ENCODE assay signal across 6 mouse cellular contexts in the genomic region with DNA sequence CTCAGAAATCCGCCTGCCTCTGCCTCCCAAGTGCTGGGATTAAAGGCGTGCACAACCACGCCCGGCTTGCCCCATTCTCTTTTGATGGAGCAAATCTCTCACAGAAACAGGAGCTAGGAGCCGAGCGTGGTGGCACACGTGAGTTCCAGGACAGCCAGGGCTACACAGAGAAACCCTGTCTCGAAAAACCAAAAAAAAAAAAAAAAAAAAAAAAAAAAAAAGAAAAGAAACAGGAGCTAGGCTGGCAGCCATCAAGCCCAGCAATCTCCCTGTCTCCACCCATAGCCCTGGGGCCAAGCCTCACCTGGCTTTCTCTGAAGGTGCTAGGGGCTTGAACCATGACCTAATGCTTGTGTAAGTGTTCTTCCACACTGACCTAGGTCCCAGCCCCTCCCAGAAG. TPM values are rescaled to one million over a fixed set of nuclear protein-coding genes. Genes with fewer than 3 reads are reported as not detected.
DNase-seq lines count a peak whose midpoint lies in the region; ATAC-seq and TF ChIP-seq lines count a peak whose summit lies in the region.
"Not testable (repeated sequence)": the region's sequence is repeated elsewhere in the genome, so short reads cannot be mapped to it uniquely, and the experiment has no call there.

No protein-coding gene starts in this region.

- not testable (repeated sequence) for H3K4me3 ChIP-seq in heart, postnatal 0 days (ENCODE audit: low read depth, low read length)
- 0 out of 2 replicates have a peak overlapping the region, but pooled peaks have one; percentile 2 for H3K4me3 ChIP-seq in thymus, adult 2 months (ENCODE audit: control insufficient read depth, insufficient read depth, low read length)

- not testable (repeated sequence) for H3K4me2 ChIP-seq in heart, postnatal 0 days (ENCODE audit: low read depth, low read length)

- ATAC-seq in heart, postnatal 0 days (ENCODE audit: insufficient read depth, low read depth): not testable (repeated sequence)

- H3K9me3 ChIP-seq in heart, postnatal 0 days (replicated peaks; ENCODE audit: control insufficient read depth, low read length): not testable (repeated sequence)

- not testable (repeated sequence) for H3K27me3 ChIP-seq in heart, postnatal 0 days (ENCODE audit: control insufficient read depth, insufficient read depth, low read length); thymus, adult 2 months (ENCODE audit: control insufficient read depth, insufficient read depth, low read length)

- not testable (repeated sequence) for TF ChIP-seq EP300 in heart, postnatal 0 days (IDR thresholded peaks at IDR 0.05; ENCODE audit: low read depth)

- WGBS in heart, postnatal 0 days: 97% methylated on average over 8 of the region's 8 CpGs
- WGBS in thymus, adult 2 months: 26% methylated on average over 8 of the region's 8 CpGs

- not testable (repeated sequence) for TF ChIP-seq CTCF in heart, postnatal 0 days (IDR thresholded peaks at IDR 0.05; ENCODE audit: low read depth); thymus, adult 2 months (IDR thresholded peaks at IDR 0.05; ENCODE audit: borderline replicate concordance, control insufficient read depth, extremely low read depth, insufficient read depth, low read length, poor library complexity)

- not testable (repeated sequence) for TF ChIP-seq POLR2A in thymus, adult 2 months (IDR thresholded peaks at IDR 0.05; ENCODE audit: control insufficient read depth, extremely low read depth, insufficient read depth, low read length, poor library complexity)

- H3K9ac ChIP-seq in heart, postnatal 0 days (replicated peaks; ENCODE audit: low read depth, low read length): not testable (repeated sequence)

- peak; percentile 64 for DNase-seq in ZHBTc4 (ENCODE audit: low read depth, low spot score)
- peak; percentile 82 for DNase-seq in heart, adult 11 months
- DNase-seq in heart, postnatal 0 days (ENCODE audit: low spot score): not testable (repeated sequence)
- peak; percentile 46 for DNase-seq in thymus, adult 2 months
- DNase-seq in thymus, postnatal 14 days: peak; percentile 71
- DNase-seq in thymus, postnatal 4 days: peak; percentile 65

- peaks cover 24% of the 10 kb centered on the region for H3K36me3 ChIP-seq in heart, postnatal 0 days (replicated peaks; ENCODE audit: control insufficient read depth, insufficient read depth, low read length)
- peaks cover 25% of the 10 kb centered on the region for H3K36me3 ChIP-seq in thymus, adult 2 months (ENCODE audit: control insufficient read depth, insufficient read depth, low read length)

- peak overlapping the region; percentile 47; the same call in 1 of the 2 replicates for H3K27ac ChIP-seq in heart, postnatal 0 days (ENCODE audit: low read depth)
- H3K27ac ChIP-seq in thymus, adult 2 months (ENCODE audit: control insufficient read depth, insufficient read depth, low read length): peak overlapping the region; percentile 99

- not testable (repeated sequence) for H3K4me1 ChIP-seq in heart, postnatal 0 days (ENCODE audit: control insufficient read depth, insufficient read depth)
- H3K4me1 ChIP-seq in thymus, adult 2 months (replicated peaks; ENCODE audit: control insufficient read depth, insufficient read depth, low read length): peaks cover 42% of the 10 kb centered on the region

RNA-seq across cellular contexts. Expression of a gene that starts 7.0 kb away (rescaled TPM):
- 223 and 238 TPM in 2 replicates for total RNA-seq in heart, postnatal 0 days (2014; rRNA removed; ENCODE audit: low replicate concordance)
- polyA plus RNA-seq in heart, postnatal 0 days (2015; fragmentation: Nextera tagmentation; extraction: Ambion mirVana): 389 and 407 TPM in 2 replicates
- 189 and 207 TPM in 2 replicates for polyA plus RNA-seq in thymus, adult 2 months (2012; rRNA removed)

RNA-seq across cellular contexts. Expression of a gene that starts 8.9 kb away (rescaled TPM):
- total RNA-seq in heart, postnatal 0 days (2014; rRNA removed; ENCODE audit: low replicate concordance): 15.6 and 20.8 TPM in 2 replicates
- polyA plus RNA-seq in heart, postnatal 0 days (2015; fragmentation: Nextera tagmentation; extraction: Ambion mirVana): 12.7 and 13.0 TPM in 2 replicates
- polyA plus RNA-seq in thymus, adult 2 months (2012; rRNA removed): 560 and 583 TPM in 2 replicates

RNA-seq across cellular contexts. Expression of a gene that starts 16.2 kb away (rescaled TPM):
- total RNA-seq in heart, postnatal 0 days (2014; rRNA removed; ENCODE audit: low replicate concordance): 26.9 and 30.7 TPM in 2 replicates
- 40.2 and 40.7 TPM in 2 replicates for polyA plus RNA-seq in heart, postnatal 0 days (2015; fragmentation: Nextera tagmentation; extraction: Ambion mirVana)
- polyA plus RNA-seq in thymus, adult 2 months (2012; rRNA removed): 36.8 and 37.2 TPM in 2 replicates

RNA-seq across cellular contexts. Expression of a gene that starts 54.6 kb away (rescaled TPM):
- total RNA-seq in heart, postnatal 0 days (2014; rRNA removed; ENCODE audit: low replicate concordance): 4.2 and 8.0 TPM in 2 replicates
- polyA plus RNA-seq in heart, postnatal 0 days (2015; fragmentation: Nextera tagmentation; extraction: Ambion mirVana): 8.5 and 9.4 TPM in 2 replicates
- polyA plus RNA-seq in thymus, adult 2 months (2012; rRNA removed): 7.5 and 8.2 TPM in 2 replicates

Comparison
In these comparisons a context has a peak if more than half of its experiments do, and no peak if none do; other contexts are left out.
1. RNA of a gene that starts 8.9 kb away (polyA plus RNA-seq): 560 to 583 TPM in thymus, adult 2 months; 12.7 to 13.0 TPM in heart, postnatal 0 days; every median in the first group is over 10 times any median in the second.